Mouse (Mus musculus): ENCODE measurements around the gene Notch3. TPM values are rescaled to one million over a fixed set of nuclear protein-coding genes. Genes with fewer than 3 reads are reported as not detected.
"Not testable (repeated sequence)": the region's sequence is repeated elsewhere in the genome, so short reads cannot be mapped to it uniquely, and the experiment has no call there.

The Notch3 gene
- polyA plus RNA-seq, 1 experiment from 2014 or later = 15.9 TPM

- not testable (repeated sequence) for H3K9ac ChIP-seq (ENCODE audit: low read depth, low read length); H3K27me3 ChIP-seq (ENCODE audit: control insufficient read depth, insufficient read depth, low read length); H3K27ac ChIP-seq (ENCODE audit: low read depth, low read length); H3K9me3 ChIP-seq (ENCODE audit: control insufficient read depth, low read length); H3K4me3 ChIP-seq (ENCODE audit: low read length)
- ATAC-seq (ENCODE audit: low FRiP score, low TSS enrichment) = peak; percentile 61; the same call in 1 of the 2 replicates
- peaks cover 11% of the 10 kb centered on the region for H3K36me3 ChIP-seq (ENCODE audit: control insufficient read depth, insufficient read depth, low read length)
- H3K4me1 ChIP-seq (ENCODE audit: control insufficient read depth, insufficient read depth, low read length) = peaks cover 27% of the 10 kb centered on the region
- H3K4me2 ChIP-seq (replicated peaks; ENCODE audit: low read depth, low read length) = peak overlapping the region; percentile 26
- WGBS = under 1% methylated on average over 11 of the region's 13 CpGs
Observed at GRCm38 (mm10) chr17:32117872-32118421, 48.7 kb downstream of the Notch3 start.

GRCm38 (mm10) chr17:32117287-32117871 is 49.3 kb downstream of the Notch3 start:
- WGBS = 43% methylated on average over 4 of the region's 5 CpGs
- no peak overlapping the region for H3K4me3 ChIP-seq (ENCODE audit: low read length)
- H3K36me3 ChIP-seq (ENCODE audit: control insufficient read depth, insufficient read depth, low read length) = peaks cover 6% of the 10 kb centered on the region
- ATAC-seq (ENCODE audit: low FRiP score, low TSS enrichment) = no peak; the same call in 1 of the 2 replicates
- H3K9ac ChIP-seq (ENCODE audit: low read depth, low read length) = no peak overlapping the region
- H3K4me1 ChIP-seq (ENCODE audit: control insufficient read depth, insufficient read depth, low read length) = peaks cover 27% of the 10 kb centered on the region
- H3K27me3 ChIP-seq (ENCODE audit: control insufficient read depth, insufficient read depth, low read length) = peaks cover 2% of the 10 kb centered on the region
- no peaks in the 10 kb centered on the region for H3K9me3 ChIP-seq (ENCODE audit: control insufficient read depth, low read length)
- H3K4me2 ChIP-seq (replicated peaks; ENCODE audit: low read depth, low read length) = 0 out of 2 replicates have a peak overlapping the region, but pooled peaks have one; percentile 3
- H3K27ac ChIP-seq (ENCODE audit: low read depth, low read length) = no peak overlapping the region

GRCm38 (mm10) chr17:32116586-32117286 is 49.9 kb downstream of the Notch3 start:
- Histone ChIP-seq H3K4me3 (ENCODE audit: low read length) (no peak overlapping the region), H3K9me3 (ENCODE audit: control insufficient read depth, low read length) (no peaks in the 10 kb centered on the region), H3K36me3 (ENCODE audit: control insufficient read depth, insufficient read depth, low read length) (no peaks in the 10 kb centered on the region; the same call in 1 of the 2 replicates), H3K4me2 (replicated peaks; ENCODE audit: low read depth, low read length) (no peak overlapping the region), H3K27ac (ENCODE audit: low read depth, low read length) (no peak overlapping the region), H3K27me3 (ENCODE audit: control insufficient read depth, insufficient read depth, low read length) (peaks cover 2% of the 10 kb centered on the region), H3K4me1 (ENCODE audit: control insufficient read depth, insufficient read depth, low read length) (peaks cover 27% of the 10 kb centered on the region), H3K9ac (ENCODE audit: low read depth, low read length) (no peak overlapping the region)
- no peak for ATAC-seq (ENCODE audit: low FRiP score, low TSS enrichment)
- 75% methylated on average over 6 of the region's 6 CpGs for whole genome bisulfite sequencing

- H3K4me1 ChIP-seq (ENCODE audit: control insufficient read depth, insufficient read depth, low read length) = peaks cover 27% of the 10 kb centered on the region
- 0 out of 2 replicates have a peak overlapping the region, but pooled peaks have one; percentile 45 for H3K9ac ChIP-seq (ENCODE audit: low read depth, low read length)
- peak overlapping the region; percentile 49 for H3K4me3 ChIP-seq (ENCODE audit: low read length)
- WGBS = 63% methylated on average over 4 of the region's 5 CpGs
- ATAC-seq (ENCODE audit: low FRiP score, low TSS enrichment); H3K9me3 ChIP-seq (ENCODE audit: control insufficient read depth, low read length); H3K36me3 ChIP-seq (ENCODE audit: control insufficient read depth, insufficient read depth, low read length); H3K27me3 ChIP-seq (ENCODE audit: control insufficient read depth, insufficient read depth, low read length); H3K27ac ChIP-seq (ENCODE audit: low read depth, low read length): not testable (repeated sequence)
- H3K4me2 ChIP-seq (replicated peaks; ENCODE audit: low read depth, low read length) = peak overlapping the region; percentile 98
Observed at GRCm38 (mm10) chr17:32114486-32114885, 52.2 kb downstream of the Notch3 start.

DNA sequence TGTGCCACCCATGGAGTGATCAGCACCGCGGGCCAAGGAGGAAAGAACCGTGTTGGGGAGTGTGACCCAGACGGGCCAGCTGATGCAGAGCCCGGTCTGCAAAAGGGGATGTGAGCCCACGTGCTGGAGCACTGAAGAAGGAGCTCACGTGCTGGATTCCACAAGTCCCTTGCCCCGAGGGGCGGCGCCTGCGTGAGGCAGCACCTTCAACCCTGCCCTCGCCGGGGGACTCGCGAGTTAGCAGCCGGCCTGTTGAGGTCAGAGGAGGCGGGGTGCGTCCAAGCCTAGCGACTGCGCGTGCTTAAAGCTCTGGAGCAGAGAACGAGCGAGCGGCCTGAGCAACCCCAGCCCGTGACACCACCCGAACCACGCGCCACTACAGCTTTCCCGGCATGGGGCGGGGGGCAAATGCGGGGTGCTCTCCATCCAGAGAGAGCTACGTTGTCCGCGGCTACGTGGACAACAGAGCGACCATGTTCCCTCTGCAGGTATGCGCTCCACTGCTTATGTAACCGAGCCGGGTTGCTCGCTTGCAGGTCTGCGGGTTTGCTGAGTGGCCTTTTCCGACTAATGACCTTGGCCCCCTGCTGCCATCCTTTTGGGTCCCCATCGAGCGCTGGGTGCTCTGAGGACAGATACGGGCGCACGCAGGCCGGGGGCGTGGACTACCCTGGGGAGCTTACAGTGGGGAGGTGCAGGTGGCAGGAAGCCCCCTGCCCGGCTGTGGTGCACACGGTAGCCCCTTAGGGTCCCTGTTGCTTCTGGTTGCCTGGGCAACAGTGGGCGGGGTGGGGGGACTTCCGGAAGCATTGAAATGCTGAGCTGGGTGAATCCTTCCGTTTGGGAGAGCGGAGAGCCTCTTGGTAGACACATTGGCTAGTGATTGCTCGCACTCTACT is 52.9 kb downstream of the Notch3 start:
- Histone ChIP-seq H3K27me3 (ENCODE audit: control insufficient read depth, insufficient read depth, low read length) (peaks cover 2% of the 10 kb centered on the region), H3K4me3 (ENCODE audit: low read length) (peak overlapping the region; percentile 49), H3K27ac (ENCODE audit: low read depth, low read length) (no peak overlapping the region), H3K9ac (ENCODE audit: low read depth, low read length) (peak overlapping the region; percentile 45), H3K9me3 (ENCODE audit: control insufficient read depth, low read length) (no peaks in the 10 kb centered on the region), H3K4me1 (ENCODE audit: control insufficient read depth, insufficient read depth, low read length) (peaks cover 27% of the 10 kb centered on the region), H3K36me3 (ENCODE audit: control insufficient read depth, insufficient read depth, low read length) (no peaks in the 10 kb centered on the region), H3K4me2 (replicated peaks; ENCODE audit: low read depth, low read length) (peak overlapping the region; percentile 98)
- ATAC-seq (ENCODE audit: low FRiP score, low TSS enrichment) = peak; percentile 53
- WGBS = under 1% methylated on average over 56 of the region's 56 CpGs

DNA sequence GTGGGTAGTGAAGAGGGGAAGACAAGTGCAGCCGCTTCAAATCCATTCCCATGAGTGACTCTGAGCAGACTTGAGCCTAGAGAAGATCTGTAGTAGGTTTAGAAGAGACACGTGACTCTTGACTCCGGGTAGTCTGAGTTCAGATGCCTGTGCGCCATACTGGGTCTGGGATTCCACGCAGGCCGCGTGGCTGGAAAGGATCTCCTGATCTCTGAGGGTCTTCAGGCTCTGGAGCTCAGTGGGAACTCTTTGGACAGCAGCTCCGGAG is 53.5 kb downstream of the Notch3 start:
- H3K4me1 ChIP-seq (ENCODE audit: control insufficient read depth, insufficient read depth, low read length) = peaks cover 23% of the 10 kb centered on the region
- H3K36me3 ChIP-seq (ENCODE audit: control insufficient read depth, insufficient read depth, low read length) = no peaks in the 10 kb centered on the region
- ATAC-seq (ENCODE audit: low FRiP score, low TSS enrichment) = peak; percentile 7; the same call in 1 of the 2 replicates
- H3K4me2 ChIP-seq (replicated peaks; ENCODE audit: low read depth, low read length) = peak overlapping the region; percentile 98
- WGBS = 16% methylated on average over 8 of the region's 8 CpGs
- peaks cover 2% of the 10 kb centered on the region for H3K27me3 ChIP-seq (ENCODE audit: control insufficient read depth, insufficient read depth, low read length)
- peak overlapping the region; percentile 49 for H3K4me3 ChIP-seq (ENCODE audit: low read length)
- no peaks in the 10 kb centered on the region for H3K9me3 ChIP-seq (ENCODE audit: control insufficient read depth, low read length)
- H3K27ac ChIP-seq (ENCODE audit: low read depth, low read length) = no peak overlapping the region
- peak overlapping the region; percentile 45; the same call in 1 of the 2 replicates for H3K9ac ChIP-seq (ENCODE audit: low read depth, low read length)

- WGBS = 74% methylated on average over 8 of the region's 8 CpGs
- Histone ChIP-seq H3K4me2 (replicated peaks; ENCODE audit: low read depth, low read length) (peak overlapping the region; percentile 98; the same call in 1 of the 2 replicates), H3K9ac (ENCODE audit: low read depth, low read length) (no peak overlapping the region), H3K4me3 (ENCODE audit: low read length) (no peak overlapping the region), H3K9me3 (ENCODE audit: control insufficient read depth, low read length) (no peaks in the 10 kb centered on the region), H3K4me1 (ENCODE audit: control insufficient read depth, insufficient read depth, low read length) (peaks cover 21% of the 10 kb centered on the region), H3K27ac (ENCODE audit: low read depth, low read length) (no peak overlapping the region), H3K27me3 (ENCODE audit: control insufficient read depth, insufficient read depth, low read length) (peaks cover 2% of the 10 kb centered on the region), H3K36me3 (ENCODE audit: control insufficient read depth, insufficient read depth, low read length) (no peaks in the 10 kb centered on the region)
- no peak for ATAC-seq (ENCODE audit: low FRiP score, low TSS enrichment)
Observed at GRCm38 (mm10) chr17:32112434-32113254, 54.0 kb downstream of the Notch3 start.
